Mouse (Mus musculus) lung, adult 2 months (tissue): ENCODE measurements around the gene Chm.

Experiments used
- CTCF ChIP-seq: fragments of 200-500 bp; IDR thresholded peaks from 2 replicates; pipeline ENCODE4 v1.5.1; 2011; ENCODE audit warnings: mild to moderate bottlenecking, low read length, control low read depth; ENCODE audit not compliant: insufficient read depth
- POLR2A ChIP-seq: fragments of 200-500 bp; IDR thresholded peaks from 2 replicates; pipeline ENCODE4 v1.6.1; 2011; ENCODE audit warnings: low read depth, mild to moderate bottlenecking, control low read depth, low read length, borderline replicate concordance; ENCODE audit errors: extremely low read depth

DNA sequence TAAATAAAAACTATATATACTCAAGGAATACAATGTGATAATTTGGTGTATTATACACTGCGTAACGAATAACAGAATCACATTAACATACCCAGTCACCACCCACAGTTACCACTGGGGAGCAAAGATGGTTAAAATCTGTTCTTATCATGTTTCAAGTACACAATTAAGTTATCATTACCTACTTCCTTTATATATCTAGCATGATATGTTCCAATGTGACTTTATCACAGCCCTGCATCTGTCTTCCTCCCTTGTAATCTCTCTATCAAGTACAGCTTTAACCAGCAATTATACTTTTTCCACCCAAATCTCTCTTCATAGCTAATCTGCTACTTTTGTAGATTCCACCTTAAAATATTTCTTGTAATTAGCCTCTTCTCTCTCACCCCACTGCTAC is 109.3 kb downstream of the Chm start:
- no peak for TF ChIP-seq POLR2A
- TF ChIP-seq CTCF, result no peak
